Mouse (Mus musculus) testis, adult 2 months (tissue): ENCODE measurements around the gene Nfyc.

Experiments
- CTCF ChIP-seq: fragments of 200-500 bp; IDR thresholded peaks from 2 replicates; pipeline ENCODE4 v1.5.1; 2012; ENCODE audit warnings: low read depth, mild to moderate bottlenecking, inconsistent platforms, low read length, moderate library complexity; ENCODE audit not compliant: control insufficient read depth, insufficient read depth, insufficient replicate concordance
- POLR2A ChIP-seq: fragments of 200-500 bp; IDR thresholded peaks from 2 replicates; pipeline ENCODE4 v1.6.1; 2012; ENCODE audit warnings: low read depth, mild to moderate bottlenecking, inconsistent platforms, low read length, moderate library complexity; ENCODE audit not compliant: control insufficient read depth

DNA sequence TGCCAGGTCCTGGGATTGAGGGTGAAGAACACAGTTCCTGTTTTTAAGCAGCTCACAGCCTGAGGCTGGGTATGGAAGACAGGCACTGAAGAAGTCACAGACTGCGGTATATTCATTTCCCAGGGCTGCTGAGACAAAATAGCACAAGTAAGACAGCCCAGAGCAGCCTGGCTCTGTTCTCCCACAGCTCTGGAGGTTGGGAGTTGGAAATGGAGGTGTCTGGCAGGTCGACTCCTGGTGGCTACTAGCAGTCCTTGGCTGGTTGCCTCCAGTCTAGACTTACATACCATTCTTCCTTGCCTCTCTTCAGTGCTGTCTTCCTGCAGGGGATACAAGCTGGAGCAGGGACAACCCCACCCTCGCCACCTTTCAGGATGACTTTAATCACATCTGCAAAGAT, 37.6 kb upstream of the Nfyc start:
- TF ChIP-seq POLR2A: no peak
- TF ChIP-seq CTCF: no peak
